Mouse (Mus musculus) 3T3-L1 (cell line): ENCODE results near the gene Sh3kbp1.
A peak's percentile ranks its signal among the peaks of the same experiment; 100 is the strongest.

Experiments
- DNase-seq: peaks from one replicate; pipeline ENCODE4 v3.0.0-alpha.2; 2015; ENCODE audit warnings: low read depth, low spot score

Sh3kbp1 gene

DNA sequence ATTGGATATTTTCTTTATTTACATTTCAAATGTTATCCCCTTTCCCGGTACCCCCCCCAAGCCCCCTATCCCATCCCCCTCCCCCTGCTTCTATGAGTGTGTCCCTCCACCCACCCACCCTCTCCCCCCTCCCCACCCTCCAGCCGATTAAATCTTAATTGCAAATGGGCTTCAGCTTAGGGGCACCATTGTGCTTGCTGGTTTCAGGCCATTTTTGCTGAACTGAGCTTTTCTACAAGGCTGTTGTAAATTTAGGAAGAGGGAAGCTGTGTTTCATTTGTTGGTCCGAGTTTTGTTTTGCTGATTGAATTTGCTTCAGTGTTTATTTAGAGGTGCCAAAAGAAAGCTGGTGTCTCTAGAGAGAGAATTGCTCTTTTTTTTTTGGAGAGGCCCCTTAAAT lies 286.4 kb downstream of the Sh3kbp1 start:
- no peak for DNase-seq

DNA sequence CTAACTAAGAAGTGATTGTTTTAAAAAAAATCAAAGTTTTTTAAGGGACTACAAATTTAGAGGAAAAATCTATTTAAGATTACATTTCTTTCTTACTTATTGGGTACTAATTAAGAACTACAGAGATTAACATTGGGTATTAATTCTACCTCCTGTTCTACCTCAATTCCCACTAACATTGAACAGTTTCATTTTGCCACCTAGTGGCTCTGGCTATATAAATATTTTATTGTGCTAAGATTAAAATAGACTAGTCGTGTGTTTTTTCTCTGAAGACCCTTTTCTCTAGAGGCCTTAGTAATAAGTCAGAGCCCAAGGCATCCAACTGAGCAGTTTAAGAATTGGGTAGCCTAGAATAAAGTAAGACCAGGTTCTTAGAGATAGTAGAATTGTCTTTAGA lies 288.1 kb downstream of the Sh3kbp1 start:
- no peak for DNase-seq

DNA sequence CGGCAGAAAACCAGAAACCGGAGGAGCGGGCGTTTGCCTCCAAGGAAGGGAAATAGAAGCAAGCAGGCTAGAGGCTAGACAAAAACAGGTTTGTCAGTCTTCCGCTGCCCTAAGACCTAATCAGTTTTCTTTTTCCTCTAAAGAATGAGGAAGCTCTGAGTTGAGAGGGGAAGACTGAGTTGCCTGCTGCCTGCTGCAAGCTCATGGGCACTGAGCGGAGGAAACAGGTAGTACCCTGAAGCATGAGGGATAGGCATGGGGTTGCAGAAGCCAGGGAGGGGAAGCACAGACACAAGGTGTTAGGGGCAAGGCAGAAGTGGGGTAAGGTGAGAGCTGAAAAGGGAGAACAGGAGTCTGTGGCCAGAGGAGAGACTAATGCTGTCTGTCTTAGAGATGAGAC lies 297.7 kb downstream of the Sh3kbp1 start:
- no peak for DNase-seq

DNA sequence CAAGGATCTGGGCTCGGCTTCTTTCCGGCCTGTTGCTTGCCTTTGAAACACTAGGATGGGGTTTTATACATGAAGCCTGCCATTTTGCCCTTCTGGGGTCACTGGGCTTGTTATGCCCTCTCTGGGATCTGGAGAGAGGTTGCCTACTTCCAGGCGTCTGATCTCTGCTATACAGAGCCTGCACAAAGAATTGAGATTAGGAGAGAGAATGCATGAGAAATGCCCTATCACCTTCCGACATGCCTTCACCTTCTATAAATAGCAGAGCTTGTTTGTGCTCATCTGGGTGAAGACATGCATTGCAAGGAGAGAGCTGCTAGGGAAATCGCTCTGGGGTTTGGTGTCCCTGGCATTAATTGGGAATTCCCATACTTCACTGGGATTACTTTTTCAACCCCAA lies 301.1 kb downstream of the Sh3kbp1 start:
- DNase-seq = no peak

DNA sequence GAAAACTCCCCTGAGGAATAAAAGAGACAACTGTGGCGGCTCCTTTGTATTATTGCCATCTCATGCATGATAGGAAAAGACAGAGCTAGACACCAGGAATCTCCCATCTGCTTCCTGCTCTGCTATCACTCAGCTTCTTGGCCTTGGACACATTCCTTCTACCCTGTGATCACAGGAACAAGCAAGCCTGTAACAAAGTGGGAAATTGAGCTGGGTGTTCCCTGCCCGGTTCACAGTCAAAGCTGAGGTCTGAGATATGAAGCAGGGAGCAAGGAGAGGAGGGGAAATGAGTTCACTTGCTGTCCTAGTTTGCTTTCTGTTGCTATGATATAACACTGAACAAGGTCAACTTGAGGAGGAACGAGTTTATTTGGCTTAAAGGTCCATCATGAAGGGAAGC lies 301.8 kb downstream of the Sh3kbp1 start:
- DNase-seq = no peak

DNA sequence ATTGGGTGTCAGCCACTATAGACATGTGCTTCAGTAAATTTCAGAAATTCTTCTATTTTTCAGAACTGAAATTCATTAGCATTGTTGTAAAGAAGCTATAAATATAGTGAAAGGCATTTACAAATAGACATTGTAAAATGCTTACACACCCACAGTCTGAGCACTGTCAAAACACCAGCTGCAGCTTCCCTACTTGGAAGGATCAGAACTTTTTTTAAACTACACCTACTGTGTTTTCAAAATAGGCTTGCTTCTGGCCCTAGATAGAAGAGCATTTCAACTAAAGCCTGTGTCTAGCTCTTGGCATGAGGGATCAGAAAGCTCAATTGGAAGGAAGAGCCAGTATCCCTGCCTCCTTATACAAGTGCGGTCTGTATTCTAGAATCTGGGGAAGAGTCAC lies 305.0 kb downstream of the Sh3kbp1 start:
- DNase-seq = no peak

DNA sequence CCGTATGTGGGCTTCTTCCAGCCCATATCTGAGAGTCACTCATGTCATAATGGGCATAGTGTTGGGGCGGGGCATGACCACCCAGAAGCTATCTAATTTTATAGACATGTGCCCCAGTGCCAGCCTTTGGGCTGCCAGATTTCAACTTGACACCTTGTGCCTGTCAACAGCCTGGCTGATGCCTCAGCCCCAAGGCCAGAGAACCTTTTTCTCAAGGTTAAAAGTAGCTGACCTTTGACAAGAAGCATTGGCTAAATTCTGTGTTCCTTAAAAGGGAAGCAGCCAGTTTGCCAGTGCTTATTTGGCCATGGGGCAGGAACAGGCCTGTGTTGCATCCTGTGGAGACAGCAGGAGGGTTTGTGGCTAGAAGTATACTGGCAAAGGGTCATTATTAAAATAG lies 315.5 kb downstream of the Sh3kbp1 start:
- no peak for DNase-seq

DNA sequence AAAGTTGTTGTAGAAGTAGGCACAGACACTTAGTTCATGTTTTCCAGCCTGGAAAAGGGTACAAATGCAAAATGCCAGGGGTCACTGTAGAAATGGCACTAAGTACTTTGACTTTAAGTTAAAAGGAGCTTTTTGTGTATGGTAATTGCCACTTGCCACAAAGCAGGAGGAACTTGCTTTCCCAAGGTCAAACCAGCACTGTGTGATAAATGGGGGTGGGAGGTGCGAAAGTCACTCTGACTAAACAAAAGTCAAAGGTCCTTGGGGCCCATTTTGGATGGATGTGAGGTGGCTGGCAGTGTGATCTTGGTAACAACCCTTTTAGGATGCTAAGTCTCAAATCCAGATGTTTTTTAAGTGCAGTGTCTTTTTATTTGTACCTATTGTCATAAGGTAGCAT lies 316.5 kb downstream of the Sh3kbp1 start:
- no peak for DNase-seq

DNA sequence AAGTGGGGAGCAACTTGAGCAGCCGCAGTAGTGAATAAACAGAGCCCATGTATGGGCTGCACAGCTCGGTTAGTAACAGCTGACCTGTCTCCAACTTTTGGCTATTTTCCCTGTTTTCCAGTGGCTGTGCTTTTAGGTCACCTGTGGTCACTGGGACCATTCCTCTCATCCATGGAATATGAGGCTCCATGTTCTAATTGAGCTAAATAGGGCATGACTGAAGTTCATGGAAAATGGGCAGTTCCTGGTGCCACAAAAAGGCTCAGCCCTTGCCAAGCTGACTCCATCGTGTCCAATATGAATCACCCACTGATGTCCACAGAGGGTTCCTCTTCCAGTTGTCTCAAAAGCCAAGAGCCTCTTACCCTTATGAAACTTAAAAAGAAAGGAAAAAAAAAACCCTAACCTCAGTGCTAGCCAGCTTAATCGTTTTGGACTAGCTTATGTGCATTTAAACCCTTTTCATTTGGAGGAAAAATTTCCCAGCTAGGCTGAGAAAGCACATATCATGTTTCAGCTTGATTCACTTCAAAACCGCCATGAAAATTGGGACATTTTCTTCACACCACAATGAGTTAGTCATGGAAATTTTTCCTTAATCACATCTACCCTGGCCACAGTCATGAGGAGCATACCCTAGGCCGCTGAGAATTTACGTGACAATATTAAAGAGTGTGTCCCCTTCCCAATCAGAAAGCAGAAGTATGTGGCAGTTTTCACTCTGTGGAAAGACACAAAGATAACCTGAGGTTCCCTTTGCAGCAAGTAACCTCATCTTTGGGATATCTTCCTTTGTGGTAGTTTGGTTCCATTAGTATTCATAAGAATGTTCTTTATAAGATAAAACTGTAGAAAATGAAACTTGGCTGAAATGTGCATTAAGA lies 326.7 kb downstream of the Sh3kbp1 start:
- peak; percentile 85 for DNase-seq

DNA sequence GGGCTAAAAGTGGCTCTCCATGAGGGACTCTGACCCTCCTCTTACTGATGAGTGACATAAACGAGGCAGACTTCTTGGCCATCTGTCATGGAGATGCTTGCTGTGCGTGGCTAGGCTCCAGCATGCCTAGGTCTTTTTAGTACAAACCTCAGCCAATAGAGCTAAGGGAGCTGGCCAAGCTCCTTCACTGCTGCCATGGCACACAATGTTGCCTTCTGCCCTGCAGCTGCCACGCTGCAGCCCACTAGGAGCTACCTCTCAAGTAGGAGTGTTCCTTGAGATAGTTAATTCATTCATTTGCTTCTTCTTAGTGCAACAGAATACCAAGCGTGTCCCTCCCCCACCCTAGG lies 327.3 kb downstream of the Sh3kbp1 start:
- DNase-seq = peak; percentile 51

DNA sequence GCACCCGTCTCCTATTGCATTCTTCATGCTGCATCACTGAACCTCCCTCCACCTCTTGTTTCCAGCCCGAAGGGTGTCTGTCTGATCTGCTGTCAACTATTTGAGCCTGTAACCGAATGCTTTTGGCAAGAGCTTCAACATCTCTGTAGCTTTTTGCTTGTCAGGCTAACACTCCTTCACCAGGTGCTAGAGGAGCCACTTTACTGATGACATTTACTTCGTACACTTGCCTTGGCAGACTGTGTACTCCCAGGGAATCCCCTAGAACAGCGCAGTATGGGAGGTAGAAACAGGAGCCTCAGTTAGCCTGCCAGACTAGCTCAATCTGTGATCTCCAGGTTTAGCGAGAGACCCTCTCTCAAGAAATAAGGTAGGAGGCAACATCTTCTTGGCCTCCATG lies 328.4 kb downstream of the Sh3kbp1 start:
- no peak for DNase-seq

DNA sequence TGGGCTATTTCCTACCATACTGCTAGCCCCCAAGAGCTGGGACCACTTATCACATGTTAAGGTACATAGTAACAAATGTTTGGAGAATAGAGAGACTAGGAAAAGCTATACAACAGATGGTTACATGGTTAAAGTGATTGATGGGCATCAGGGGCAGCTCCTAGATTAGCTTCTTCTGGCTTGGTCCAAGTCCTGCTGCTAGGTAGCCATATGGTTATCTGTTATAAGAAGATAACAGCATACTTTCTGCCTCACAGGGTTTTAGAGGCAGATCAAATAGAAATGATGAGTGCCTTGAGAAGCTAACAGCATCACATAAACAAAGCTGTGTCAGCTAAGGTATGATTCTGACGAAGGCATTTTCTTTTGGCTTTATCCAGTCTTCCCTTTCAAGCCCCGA lies 334.3 kb downstream of the Sh3kbp1 start:
- no peak for DNase-seq

DNA sequence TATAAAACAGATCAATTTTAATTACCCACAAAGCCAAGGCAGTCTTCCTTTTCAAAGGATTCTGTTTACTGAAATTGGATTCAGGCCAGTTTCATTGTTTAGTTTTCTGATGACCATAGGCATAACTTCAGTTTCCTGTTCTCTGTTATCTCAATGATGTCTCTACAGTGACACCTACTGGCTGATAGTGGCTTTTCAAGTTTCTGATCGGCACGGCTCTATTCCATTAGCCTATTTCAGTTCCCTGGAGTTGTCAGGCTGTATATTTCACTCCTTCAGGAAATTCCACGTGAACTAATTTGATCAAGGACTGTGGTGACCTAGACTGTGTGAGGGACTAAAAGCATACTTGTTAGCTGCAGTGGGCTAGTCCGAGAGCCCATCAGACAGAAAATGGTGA lies 336.2 kb downstream of the Sh3kbp1 start:
- peak; percentile 82 for DNase-seq

DNA sequence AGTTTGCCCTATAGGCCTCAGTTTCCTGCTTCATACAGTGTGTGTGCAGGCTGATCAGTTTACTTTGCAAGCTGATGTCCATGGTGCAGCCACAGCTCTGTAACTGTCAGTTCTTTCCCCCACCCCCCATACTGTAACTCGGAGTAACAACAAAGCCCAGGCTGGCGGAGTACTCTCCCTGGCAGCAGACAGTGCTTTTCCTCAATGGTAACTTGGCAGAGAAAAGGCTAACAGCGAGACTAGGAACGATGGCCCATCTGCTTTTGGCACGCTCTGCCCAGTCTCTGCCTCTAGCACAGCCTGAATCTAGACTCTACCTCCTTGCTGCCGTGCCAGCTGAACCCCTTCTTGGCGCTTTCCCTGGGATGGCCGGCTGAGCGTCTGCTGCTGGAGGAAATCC lies 336.9 kb downstream of the Sh3kbp1 start:
- DNase-seq = no peak

DNA sequence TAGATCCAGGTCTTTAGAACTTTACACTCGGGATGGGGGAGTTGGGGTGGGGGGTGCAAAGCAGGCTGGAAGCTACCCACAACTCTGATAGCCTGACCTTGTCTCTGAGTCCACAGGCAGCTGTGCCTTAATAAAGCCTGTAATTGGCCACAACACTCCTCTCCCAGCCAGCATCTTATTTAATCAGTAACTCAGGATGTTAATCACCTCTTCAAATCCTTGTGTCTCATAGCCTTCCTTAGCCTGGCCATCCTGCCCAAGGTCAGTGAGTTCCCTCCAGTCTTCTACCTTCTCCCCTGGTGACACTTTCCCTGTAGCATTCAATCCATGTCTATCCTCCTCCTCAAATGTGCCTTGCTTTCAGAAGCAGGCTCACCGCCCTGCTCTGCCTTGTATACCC lies 342.0 kb downstream of the Sh3kbp1 start:
- no peak for DNase-seq

DNA sequence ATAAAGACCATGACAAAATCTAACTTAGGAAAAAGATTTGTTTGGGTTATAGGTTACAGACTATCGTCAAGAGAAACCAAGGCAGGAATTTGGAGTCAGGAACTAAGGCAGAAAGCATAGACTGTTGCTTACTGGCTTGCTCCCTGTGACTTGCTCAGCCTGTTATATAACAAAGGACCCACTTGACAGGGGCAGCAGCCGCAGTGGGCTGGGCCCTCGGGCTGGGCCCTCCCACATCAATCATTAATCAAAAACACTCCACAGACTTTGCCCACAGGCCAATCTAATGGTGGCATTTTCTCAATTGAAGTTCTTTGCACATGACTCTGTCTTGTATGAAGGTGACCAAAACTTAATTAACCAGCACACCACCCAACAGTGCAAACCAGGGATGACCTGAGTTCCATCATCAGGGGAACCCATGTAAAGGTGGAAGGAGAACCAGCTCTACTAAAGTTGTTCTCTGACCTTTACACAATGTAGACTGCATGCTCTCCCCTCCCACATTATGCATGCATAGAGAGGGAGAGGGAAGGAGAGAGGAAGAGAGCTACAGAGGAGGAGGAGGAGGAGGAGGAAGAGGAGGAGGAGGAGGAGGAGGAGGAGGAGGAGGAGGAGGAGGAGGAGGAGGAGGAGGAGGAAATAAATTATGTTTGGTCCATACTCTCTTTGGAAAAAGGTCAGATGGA lies 344.2 kb downstream of the Sh3kbp1 start:
- DNase-seq = no peak

DNA sequence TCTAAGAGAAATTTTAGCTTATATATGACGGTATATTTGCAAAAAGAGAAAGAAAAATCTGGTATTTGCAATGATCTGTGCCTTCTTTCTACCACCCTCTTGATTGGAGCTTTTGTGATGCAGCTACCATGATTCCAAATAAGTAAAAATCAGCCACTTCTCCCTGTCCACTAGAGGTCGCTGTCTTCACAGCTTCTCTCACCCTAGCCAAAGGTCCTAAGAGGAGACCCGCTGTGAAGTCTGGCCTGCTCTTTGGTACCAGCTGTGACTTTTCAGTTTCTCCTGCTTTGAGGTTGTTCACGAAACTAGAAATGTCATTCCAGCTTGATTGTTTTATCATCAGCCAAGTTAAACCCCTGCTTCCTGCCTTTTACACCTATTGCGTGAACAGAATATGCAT lies 346.7 kb downstream of the Sh3kbp1 start:
- DNase-seq = peak; percentile 55

DNA sequence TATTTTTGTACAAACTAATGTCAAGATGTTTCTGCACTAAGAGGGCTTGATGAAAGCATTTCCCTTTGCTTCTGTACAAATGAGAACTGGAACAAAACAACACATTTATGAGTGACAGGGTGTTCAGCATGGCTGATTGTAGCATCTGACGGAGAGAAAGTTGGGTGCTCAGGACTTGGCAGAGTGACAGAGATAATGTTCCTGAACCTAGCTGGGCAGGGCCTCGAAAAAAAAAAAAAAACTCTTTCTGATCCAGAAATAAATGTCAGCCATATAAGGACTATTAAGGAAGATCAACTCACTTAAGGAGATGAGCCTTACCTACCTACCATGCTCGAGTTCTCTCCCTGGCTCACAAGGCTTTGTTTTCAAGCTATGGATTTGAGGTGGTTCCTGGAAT lies 349.2 kb downstream of the Sh3kbp1 start:
- no peak for DNase-seq

DNA sequence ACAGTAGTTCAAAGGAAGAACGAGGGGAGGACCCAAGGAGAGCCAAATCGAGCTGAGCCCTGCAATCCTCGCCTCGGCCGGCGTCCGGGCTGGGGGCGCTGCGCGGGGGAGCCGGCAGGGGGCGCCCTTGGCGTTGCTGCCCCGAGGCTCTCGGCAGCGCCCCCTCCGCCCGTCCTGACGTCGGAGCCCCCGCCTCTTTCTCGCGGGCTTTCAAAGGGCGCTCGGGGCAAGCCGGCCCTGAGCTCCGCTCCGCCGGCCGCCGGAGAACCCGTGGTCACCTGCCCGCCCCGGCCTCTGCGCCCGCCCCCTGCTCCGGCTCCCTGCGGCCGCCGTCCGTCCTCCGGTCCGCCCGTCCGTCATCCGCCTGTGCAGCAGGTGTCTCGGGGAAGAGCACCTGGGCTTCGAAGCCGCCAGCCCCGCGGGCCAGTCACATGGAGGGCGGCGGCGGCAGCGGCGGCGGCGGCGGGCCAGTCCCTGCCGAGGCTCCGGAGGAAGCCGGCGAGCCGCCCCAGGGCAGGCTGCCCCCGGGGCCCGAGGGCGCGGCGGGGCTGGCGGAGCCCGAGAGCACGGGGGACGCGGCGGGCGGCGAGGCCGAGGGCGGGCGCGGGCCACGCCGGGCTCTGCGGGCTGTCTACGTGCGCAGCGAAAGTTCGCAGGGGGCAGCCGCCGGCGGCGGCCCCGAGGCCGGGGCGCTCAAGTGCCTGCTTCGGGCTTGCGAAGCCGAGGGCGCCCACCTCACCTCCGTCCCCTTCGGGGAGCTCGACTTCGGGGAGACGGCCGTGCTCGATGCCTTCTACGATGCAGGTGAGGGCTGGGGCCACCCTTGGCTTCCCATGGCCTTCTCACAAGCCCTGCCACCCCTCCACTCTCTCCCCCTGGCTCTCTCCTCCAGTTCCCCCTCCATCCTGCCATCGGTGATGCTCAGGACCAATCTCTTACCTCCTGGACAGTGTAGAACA lies 361.2 kb downstream of the Sh3kbp1 start, which contains the start of gene Map3k15:
TSS of gene Map3k15 (plus strand) at position 432 of the 959 bp plus-strand sequence.
- no peak for DNase-seq

DNA sequence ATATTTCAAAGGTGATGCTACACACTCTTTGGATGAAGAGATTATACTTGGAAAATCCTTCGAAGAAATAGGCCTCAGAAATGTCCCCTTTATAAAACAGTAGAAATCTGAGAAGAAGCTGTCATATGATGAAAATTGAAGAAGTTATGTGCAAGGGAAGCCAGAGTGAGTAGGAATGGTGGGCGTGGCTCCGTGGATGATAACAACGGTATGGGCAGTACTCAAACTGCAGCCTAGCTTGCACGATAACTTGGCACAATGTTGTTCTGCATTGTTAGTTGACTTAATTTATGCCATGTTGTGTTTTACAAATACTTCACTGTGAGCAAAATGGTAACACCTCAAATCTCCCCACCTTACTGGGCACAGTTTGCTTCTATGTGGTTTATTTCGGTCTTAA lies 368.7 kb downstream of the Sh3kbp1 start:
- DNase-seq = no peak
